27 mouse cellular contexts compared by ENCODE assay signal in the genomic region with DNA sequence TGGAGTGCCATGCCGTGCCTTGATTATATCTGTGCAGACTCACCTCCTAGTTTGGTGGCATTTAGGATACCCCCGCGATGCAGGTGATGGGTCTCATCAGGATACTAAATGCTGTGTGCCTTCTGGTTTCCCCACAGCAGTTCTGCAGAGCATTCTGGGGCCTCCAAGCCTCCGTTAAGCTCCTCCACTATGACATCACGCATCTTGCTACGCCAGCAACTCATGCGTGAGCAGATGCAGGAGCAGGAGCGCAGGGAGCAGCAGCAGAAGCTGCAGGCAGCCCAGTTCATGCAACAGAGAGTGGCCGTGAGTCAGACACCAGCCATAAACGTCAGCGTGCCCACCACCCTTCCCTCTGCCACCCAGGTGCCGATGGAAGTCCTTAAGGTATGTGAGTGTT.
DNase-seq lines count a peak whose midpoint lies in the region; ATAC-seq lines count a peak whose summit lies in the region.
"Had no signal": no experiment of that assay in that cellular context is flagged by ENCODE, and none has a peak within 500 bp of the region (broad histone marks: within the 10 kb centered on the region; RNA-seq: fewer than 3 reads in every experiment).

No protein-coding gene starts in this region.

- DNase-seq in forebrain, embryonic 10.5 days (ENCODE audit: extremely low spot score, low spot score), result peak; percentile 22
- no peak for DNase-seq in embryonic facial prominence, embryonic 10.5 days (ENCODE audit: low spot score)
- DNase-seq in retina, postnatal 7 days (ENCODE audit: low read depth, low spot score), result peak; percentile 9
- DNase-seq in urinary bladder, adult 18-20 months (ENCODE audit: low spot score in 2 of 2), result no peak
- DNase-seq in kidney, adult 9 months, result no peak
- DNase-seq: adrenal gland, adult 8-10 months; cerebellum, adult 11 months; cerebellum, adult 9-10 months; cerebellum, postnatal 36 days; heart, adult 2 months; heart, postnatal 10 days; kidney, adult 2 months; kidney, postnatal 10 days; layer of hippocampus, adult 9-11 months; lung, postnatal 36 days; right cerebral cortex, postnatal 14 days had no signal

- H3K4me2 ChIP-seq in forebrain, embryonic 16.5 days (ENCODE audit: low read length), result no peak overlapping the region
- no peak overlapping the region for H3K4me2 ChIP-seq in forebrain, embryonic 15.5 days (replicated peaks)
- H3K4me2 ChIP-seq: embryonic facial prominence, embryonic 12.5 days; heart, embryonic 13.5 days; intestine, embryonic 15.5 days; limb, embryonic 12.5 days; liver, embryonic 11.5 days; midbrain, embryonic 15.5 days; neural tube, embryonic 15.5 days had no signal

- peaks cover 56% of the 10 kb centered on the region for H3K4me1 ChIP-seq in forebrain, embryonic 10.5 days
- H3K4me1 ChIP-seq in forebrain, embryonic 16.5 days (replicated peaks; ENCODE audit: control insufficient read depth, insufficient read depth, low read length), result peaks cover 17% of the 10 kb centered on the region
- H3K4me1 ChIP-seq in embryonic facial prominence, embryonic 10.5 days, result peaks cover 30% of the 10 kb centered on the region
- peaks cover 22% of the 10 kb centered on the region for H3K4me1 ChIP-seq in forebrain, embryonic 15.5 days
- H3K4me1 ChIP-seq: embryonic facial prominence, embryonic 12.5 days; intestine, embryonic 15.5 days had no signal

- WGBS in forebrain, embryonic 10.5 days, result 64% methylated on average over 12 of the region's 12 CpGs
- WGBS in forebrain, embryonic 16.5 days, result 41% methylated on average over 12 of the region's 12 CpGs
- 80% methylated on average over 12 of the region's 12 CpGs for WGBS in embryonic facial prominence, embryonic 10.5 days
- 33% methylated on average over 12 of the region's 12 CpGs for WGBS in forebrain, embryonic 15.5 days

- no peaks in the 10 kb centered on the region for H3K36me3 ChIP-seq in forebrain, embryonic 10.5 days (replicated peaks)
- H3K36me3 ChIP-seq in forebrain, embryonic 16.5 days (ENCODE audit: control insufficient read depth, insufficient read depth), result no peaks in the 10 kb centered on the region
- no peaks in the 10 kb centered on the region for H3K36me3 ChIP-seq in embryonic facial prominence, embryonic 10.5 days (replicated peaks)
- H3K36me3 ChIP-seq in forebrain, embryonic 15.5 days, result no peaks in the 10 kb centered on the region
- H3K36me3 ChIP-seq: embryonic facial prominence, embryonic 12.5 days; intestine, embryonic 15.5 days; limb, embryonic 12.5 days; midbrain, embryonic 15.5 days; neural tube, embryonic 15.5 days had no signal

- H3K4me3 ChIP-seq in forebrain, embryonic 10.5 days, result peak overlapping the region; percentile 11; the same call in 1 of the 2 replicates
- no peak overlapping the region for H3K4me3 ChIP-seq in forebrain, embryonic 16.5 days (replicated peaks; ENCODE audit: low read length)
- H3K4me3 ChIP-seq in embryonic facial prominence, embryonic 10.5 days, result no peak overlapping the region
- no peak overlapping the region for H3K4me3 ChIP-seq in forebrain, embryonic 15.5 days
- H3K4me3 ChIP-seq: embryonic facial prominence, embryonic 12.5 days; heart, adult 2 months; heart, embryonic 13.5 days; intestine, embryonic 15.5 days; limb, embryonic 12.5 days; midbrain, embryonic 15.5 days; neural tube, embryonic 15.5 days had no signal

- peak overlapping the region; percentile 52 for H3K27ac ChIP-seq in forebrain, embryonic 10.5 days
- no peak overlapping the region for H3K27ac ChIP-seq in forebrain, embryonic 16.5 days (ENCODE audit: low read length)
- 0 out of 2 replicates have a peak overlapping the region, but pooled peaks have one; percentile 3 for H3K27ac ChIP-seq in embryonic facial prominence, embryonic 10.5 days (replicated peaks)
- H3K27ac ChIP-seq in forebrain, embryonic 15.5 days (replicated peaks), result no peak overlapping the region
- H3K27ac ChIP-seq: embryonic facial prominence, embryonic 12.5 days; heart, adult 2 months; heart, embryonic 13.5 days; hindbrain, postnatal 0 days; intestine, embryonic 15.5 days; limb, embryonic 12.5 days; midbrain, embryonic 15.5 days; neural tube, embryonic 15.5 days had no signal

- no peak for ATAC-seq in forebrain, embryonic 16.5 days
- 0 out of 2 replicates have a peak, but pooled peaks have one; percentile 26 for ATAC-seq in forebrain, embryonic 15.5 days (replicated peaks)
- ATAC-seq: hindbrain, postnatal 0 days; intestine, embryonic 15.5 days; midbrain, embryonic 15.5 days had no signal

- no peaks in the 10 kb centered on the region for H3K9me3 ChIP-seq in forebrain, embryonic 10.5 days
- H3K9me3 ChIP-seq in forebrain, embryonic 16.5 days (ENCODE audit: control insufficient read depth, low read length), result no peaks in the 10 kb centered on the region
- H3K9me3 ChIP-seq in embryonic facial prominence, embryonic 10.5 days, result no peaks in the 10 kb centered on the region
- H3K9me3 ChIP-seq in forebrain, embryonic 15.5 days, result no peaks in the 10 kb centered on the region
- H3K9me3 ChIP-seq: embryonic facial prominence, embryonic 12.5 days; heart, embryonic 13.5 days; intestine, embryonic 15.5 days; limb, embryonic 12.5 days; midbrain, embryonic 15.5 days; neural tube, embryonic 15.5 days had no signal

- peaks cover 72% of the 10 kb centered on the region for H3K27me3 ChIP-seq in forebrain, embryonic 10.5 days (ENCODE audit: poor library complexity, severe bottlenecking)
- H3K27me3 ChIP-seq in forebrain, embryonic 16.5 days (replicated peaks; ENCODE audit: control insufficient read depth, insufficient read depth, low read length), result peaks cover 5% of the 10 kb centered on the region; the same call in 1 of the 2 replicates
- H3K27me3 ChIP-seq in embryonic facial prominence, embryonic 10.5 days (replicated peaks; ENCODE audit: low read depth, poor library complexity, severe bottlenecking), result no peaks in the 10 kb centered on the region
- peaks cover 11% of the 10 kb centered on the region; the same call in 1 of the 2 replicates for H3K27me3 ChIP-seq in forebrain, embryonic 15.5 days
- H3K27me3 ChIP-seq: CH12.LX; embryonic facial prominence, embryonic 12.5 days; heart, embryonic 13.5 days; intestine, embryonic 15.5 days; limb, embryonic 12.5 days; midbrain, embryonic 15.5 days; neural tube, embryonic 15.5 days had no signal

- H3K9ac ChIP-seq in forebrain, embryonic 16.5 days (replicated peaks; ENCODE audit: low read depth, low read length), result no peak overlapping the region
- H3K9ac ChIP-seq in forebrain, embryonic 15.5 days (replicated peaks), result no peak overlapping the region
- H3K9ac ChIP-seq: embryonic facial prominence, embryonic 12.5 days; heart, embryonic 13.5 days; intestine, embryonic 15.5 days; limb, embryonic 12.5 days; midbrain, embryonic 15.5 days; neural tube, embryonic 15.5 days had no signal

Comparison
In these comparisons a context has a peak if more than half of its experiments do, and no peak if none do; other contexts are left out.
1. H3K27ac ChIP-seq: peak in forebrain, embryonic 10.5 days (single experiment) and embryonic facial prominence, embryonic 10.5 days (single experiment); none in forebrain, embryonic 16.5 days (single experiment) and forebrain, embryonic 15.5 days (single experiment).
2. DNase-seq: peak in forebrain, embryonic 10.5 days (single experiment) and retina, postnatal 7 days (single experiment); none in embryonic facial prominence, embryonic 10.5 days (single experiment), urinary bladder, adult 18-20 months (0 of 2) and kidney, adult 9 months (single experiment).